Mouse (Mus musculus): ENCODE measurements around the gene Lcn10.

DNA sequence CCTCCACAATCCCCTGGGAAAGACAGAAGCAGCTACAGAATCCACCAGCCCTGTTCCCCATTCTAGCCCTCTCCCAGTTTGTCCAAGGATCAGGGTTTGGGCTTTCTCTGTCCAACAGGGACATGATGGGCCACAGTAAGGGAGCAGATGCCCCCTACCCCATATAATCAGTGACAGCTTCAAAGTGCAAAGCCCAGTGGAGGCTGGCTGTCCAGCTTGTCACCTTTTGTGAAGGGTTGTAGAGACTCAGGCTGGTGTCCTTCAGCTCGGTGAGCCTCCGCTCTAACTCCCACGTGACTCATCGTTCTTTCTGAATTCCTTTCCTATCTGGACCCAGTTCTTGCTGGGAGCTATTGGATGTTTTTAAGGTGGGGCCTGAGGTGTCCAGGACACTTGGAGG lies 21.2 kb downstream of the Lcn10 start:
- TF ChIP-seq POLR2A (IDR thresholded peaks at IDR 0.05; ENCODE audit: low read depth, low read length) (no peak), CTCF (conservative IDR thresholded peaks at IDR 0.05; ENCODE audit: insufficient read depth, insufficient read length, low read depth, low read length) (no peak)

All from kidney, adult 2 months (tissue).